Mouse (Mus musculus): ENCODE results near the gene Kctd8. TPM values are rescaled to one million over a fixed set of nuclear protein-coding genes. Genes with fewer than 3 reads are reported as not detected.
A peak's percentile ranks its signal among the peaks of the same experiment; 100 is the strongest.

Kctd8 gene
- 6.3 and 9.8 TPM in 2 replicates for polyA plus RNA-seq (2015; fragmentation: Nextera tagmentation; extraction: Ambion mirVana)

- peaks cover 15% of the 10 kb centered on the region for H3K4me1 ChIP-seq (replicated peaks; ENCODE audit: control insufficient read depth, insufficient read depth, low read length)
- peak; percentile 98 for ATAC-seq
- H3K27me3 ChIP-seq (replicated peaks; ENCODE audit: control insufficient read depth, insufficient read depth, low read length): no peaks in the 10 kb centered on the region; the same call in 1 of the 2 replicates
- no peak within 1 kb of the TSS; the same call in 1 of the 2 replicates for H3K27ac ChIP-seq (ENCODE audit: low read length)
- H3K36me3 ChIP-seq (ENCODE audit: control insufficient read depth, insufficient read depth): no peaks in the 10 kb centered on the region
- H3K9ac ChIP-seq (replicated peaks; ENCODE audit: low read depth, low read length): peak within 1 kb of the TSS; percentile 66
- peak within 1 kb of the TSS; percentile 91 for H3K4me2 ChIP-seq (ENCODE audit: low read length)
- WGBS: under 1% methylated on average over 87 of the region's 87 CpGs
- no peaks in the 10 kb centered on the region for H3K9me3 ChIP-seq (ENCODE audit: control insufficient read depth, low read length)
- H3K4me3 ChIP-seq (replicated peaks; ENCODE audit: low read length): peak within 1 kb of the TSS; percentile 69
These were observed at the start of gene Kctd8 for GRCm38 (mm10) chr5:69340919-69341801. Gene Kctd8, minus strand, starts transcription at chr5:69341679.

GRCm38 (mm10) chr5:69379072-69379471 is 37.6 kb upstream of the Kctd8 start:
- Histone ChIP-seq H3K36me3 (ENCODE audit: control insufficient read depth, insufficient read depth) (no peaks in the 10 kb centered on the region), H3K4me1 (replicated peaks; ENCODE audit: control insufficient read depth, insufficient read depth, low read length) (no peaks in the 10 kb centered on the region), H3K9ac (replicated peaks; ENCODE audit: low read depth, low read length) (no peak overlapping the region), H3K9me3 (ENCODE audit: control insufficient read depth, low read length) (no peaks in the 10 kb centered on the region), H3K27me3 (replicated peaks; ENCODE audit: control insufficient read depth, insufficient read depth, low read length) (no peaks in the 10 kb centered on the region), H3K27ac (ENCODE audit: low read length) (no peak overlapping the region), H3K4me2 (ENCODE audit: low read length) (no peak overlapping the region), H3K4me3 (replicated peaks; ENCODE audit: low read length) (no peak overlapping the region)
- ATAC-seq: no peak
- 87% methylated on average over 4 of the region's 4 CpGs for WGBS

- Histone ChIP-seq H3K27me3 (replicated peaks; ENCODE audit: control insufficient read depth, insufficient read depth, low read length) (no peaks in the 10 kb centered on the region), H3K9ac (replicated peaks; ENCODE audit: low read depth, low read length) (no peak overlapping the region), H3K9me3 (ENCODE audit: control insufficient read depth, low read length) (no peaks in the 10 kb centered on the region), H3K4me1 (replicated peaks; ENCODE audit: control insufficient read depth, insufficient read depth, low read length) (no peaks in the 10 kb centered on the region), H3K4me3 (replicated peaks; ENCODE audit: low read length) (no peak overlapping the region), H3K4me2 (ENCODE audit: low read length) (no peak overlapping the region), H3K36me3 (ENCODE audit: control insufficient read depth, insufficient read depth) (no peaks in the 10 kb centered on the region), H3K27ac (ENCODE audit: low read length) (no peak overlapping the region)
- 63% methylated on average over 3 of the region's 3 CpGs for WGBS
- no peak for ATAC-seq
These were observed 9.1 kb upstream of the Kctd8 start for GRCm38 (mm10) chr5:69350596-69350995.

- no peak overlapping the region; the same call in 1 of the 2 replicates for H3K27ac ChIP-seq (ENCODE audit: low read length)
- H3K36me3 ChIP-seq (ENCODE audit: control insufficient read depth, insufficient read depth): no peaks in the 10 kb centered on the region
- H3K4me2 ChIP-seq (ENCODE audit: low read length): peak overlapping the region; percentile 91
- ATAC-seq: peak; percentile 47
- under 1% methylated on average over 44 of the region's 44 CpGs for WGBS
- peak overlapping the region; percentile 69 for H3K4me3 ChIP-seq (replicated peaks; ENCODE audit: low read length)
- peaks cover 15% of the 10 kb centered on the region for H3K4me1 ChIP-seq (replicated peaks; ENCODE audit: control insufficient read depth, insufficient read depth, low read length)
- H3K9ac ChIP-seq (replicated peaks; ENCODE audit: low read depth, low read length): peak overlapping the region; percentile 66
- no peaks in the 10 kb centered on the region for H3K9me3 ChIP-seq (ENCODE audit: control insufficient read depth, low read length)
- no peaks in the 10 kb centered on the region; the same call in 1 of the 2 replicates for H3K27me3 ChIP-seq (replicated peaks; ENCODE audit: control insufficient read depth, insufficient read depth, low read length)
These were observed 1.2 kb downstream of the Kctd8 start for GRCm38 (mm10) chr5:69340102-69340918.

- H3K27me3 ChIP-seq (replicated peaks; ENCODE audit: control insufficient read depth, insufficient read depth, low read length): no peaks in the 10 kb centered on the region; the same call in 1 of the 2 replicates
- H3K4me1 ChIP-seq (replicated peaks; ENCODE audit: control insufficient read depth, insufficient read depth, low read length): peaks cover 15% of the 10 kb centered on the region
- 67% methylated on average over 6 of the region's 6 CpGs for WGBS
- ATAC-seq: no peak
- H3K36me3 ChIP-seq (ENCODE audit: control insufficient read depth, insufficient read depth): no peaks in the 10 kb centered on the region
- H3K27ac ChIP-seq (ENCODE audit: low read length): no peak overlapping the region
- peak overlapping the region; percentile 69 for H3K4me3 ChIP-seq (replicated peaks; ENCODE audit: low read length)
- H3K9me3 ChIP-seq (ENCODE audit: control insufficient read depth, low read length): no peaks in the 10 kb centered on the region
- H3K4me2 ChIP-seq (ENCODE audit: low read length): peak overlapping the region; percentile 91
- H3K9ac ChIP-seq (replicated peaks; ENCODE audit: low read depth, low read length): no peak overlapping the region
These were observed 1.9 kb downstream of the Kctd8 start for GRCm38 (mm10) chr5:69339623-69339970.

- no peak for ATAC-seq
- 35% methylated on average over 4 of the region's 4 CpGs for WGBS
- no peaks in the 10 kb centered on the region for H3K36me3 ChIP-seq (ENCODE audit: control insufficient read depth, insufficient read depth)
- H3K9ac ChIP-seq (replicated peaks; ENCODE audit: low read depth, low read length): no peak overlapping the region
- H3K9me3 ChIP-seq (ENCODE audit: control insufficient read depth, low read length): no peaks in the 10 kb centered on the region
- H3K4me1 ChIP-seq (replicated peaks; ENCODE audit: control insufficient read depth, insufficient read depth, low read length): peaks cover 15% of the 10 kb centered on the region
- H3K4me2 ChIP-seq (ENCODE audit: low read length): peak overlapping the region; percentile 28
- no peaks in the 10 kb centered on the region; the same call in 1 of the 2 replicates for H3K27me3 ChIP-seq (replicated peaks; ENCODE audit: control insufficient read depth, insufficient read depth, low read length)
- peak overlapping the region; percentile 69 for H3K4me3 ChIP-seq (replicated peaks; ENCODE audit: low read length)
- H3K27ac ChIP-seq (ENCODE audit: low read length): no peak overlapping the region
These were observed 2.4 kb downstream of the Kctd8 start for GRCm38 (mm10) chr5:69338916-69339622.

GRCm38 (mm10) chr5:69327561-69327960 is 13.9 kb downstream of the Kctd8 start:
- no peaks in the 10 kb centered on the region for H3K36me3 ChIP-seq (ENCODE audit: control insufficient read depth, insufficient read depth)
- H3K27ac ChIP-seq (ENCODE audit: low read length): no peak overlapping the region
- H3K27me3 ChIP-seq (replicated peaks; ENCODE audit: control insufficient read depth, insufficient read depth, low read length): no peaks in the 10 kb centered on the region
- 67% methylated on average over 4 of the region's 4 CpGs for WGBS
- H3K9me3 ChIP-seq (ENCODE audit: control insufficient read depth, low read length): no peaks in the 10 kb centered on the region
- no peaks in the 10 kb centered on the region for H3K4me1 ChIP-seq (replicated peaks; ENCODE audit: control insufficient read depth, insufficient read depth, low read length)
- no peak overlapping the region for H3K9ac ChIP-seq (replicated peaks; ENCODE audit: low read depth, low read length)
- no peak for ATAC-seq
- H3K4me3 ChIP-seq (replicated peaks; ENCODE audit: low read length): no peak overlapping the region
- H3K4me2 ChIP-seq (ENCODE audit: low read length): no peak overlapping the region

GRCm38 (mm10) chr5:69324566-69325230 is 16.8 kb downstream of the Kctd8 start:
- 16% methylated on average over 12 of the region's 12 CpGs for WGBS
- no peak overlapping the region for H3K4me3 ChIP-seq (replicated peaks; ENCODE audit: low read length)

More at GRCm38 (mm10) chr5:69324566-69325230, 16.8 kb downstream of the Kctd8 start:
- H3K36me3 ChIP-seq (ENCODE audit: control insufficient read depth, insufficient read depth): no peaks in the 10 kb centered on the region
- no peak overlapping the region for H3K9ac ChIP-seq (replicated peaks; ENCODE audit: low read depth, low read length)
- ATAC-seq: no peak
- H3K27ac ChIP-seq (ENCODE audit: low read length): no peak overlapping the region
- H3K4me2 ChIP-seq (ENCODE audit: low read length): no peak overlapping the region
- no peaks in the 10 kb centered on the region for H3K4me1 ChIP-seq (replicated peaks; ENCODE audit: control insufficient read depth, insufficient read depth, low read length)
- H3K27me3 ChIP-seq (replicated peaks; ENCODE audit: control insufficient read depth, insufficient read depth, low read length): no peaks in the 10 kb centered on the region
- no peaks in the 10 kb centered on the region for H3K9me3 ChIP-seq (ENCODE audit: control insufficient read depth, low read length)
